Mouse (Mus musculus) CH12.LX (cell line): ENCODE data around the gene Awat1. TPM values are rescaled to one million over a fixed set of nuclear protein-coding genes. Genes with fewer than 3 reads are reported as not detected.

Experiments
- DNase-seq: peaks from one replicate; pipeline ENCODE4 v3.0.0-alpha.2; 2013; ENCODE audit errors: extremely low read depth
- H3K27ac ChIP-seq: 2 replicates; pipeline ENCODE4 v1.5.1; 2012; ENCODE audit warnings: low read depth, mild to moderate bottlenecking, control low read depth, moderate library complexity; ENCODE audit not compliant: insufficient read depth
- H3K27me3 ChIP-seq: replicated peaks from 2 replicates; pipeline ENCODE3; 2012; ENCODE audit warnings: inconsistent platforms
- H3K36me3 ChIP-seq, 2 experiments: replicated peaks in 1 of 2; 2 replicates each; pipeline versions ENCODE3 to v1.6.1; 2012; ENCODE audit warnings: inconsistent platforms in 1 of 2, low read length in 1 of 2, mild to moderate bottlenecking in 1 of 2, mixed read lengths in 1 of 2, moderate library complexity in 1 of 2; ENCODE audit not compliant: control insufficient read depth in 1 of 2, insufficient read depth in 1 of 2
- H3K4me1 ChIP-seq, 2 experiments: 2 replicates each; pipeline ENCODE4 v1.6.1; 2012; ENCODE audit warnings: inconsistent platforms in 1 of 2, moderate library complexity in 1 of 2; ENCODE audit not compliant: insufficient read depth in 2 of 2, control insufficient read depth in 1 of 2
- H3K4me2 ChIP-seq: 2 replicates; pipeline ENCODE4 v1.6.1; 2012; ENCODE audit warnings: low read depth, mild to moderate bottlenecking, control low read depth; ENCODE audit not compliant: poor library complexity, insufficient read depth, severe bottlenecking
- H3K4me3 ChIP-seq, 3 experiments: fragments of 150-350 bp in 1 of 3; sonication (generic) in 1 of 3; replicated peaks in 1 of 3; 2 replicates each; pipeline versions ENCODE3 to v1.5.1; 2011 to 2012; ENCODE audit warnings: low read depth in 2 of 3, low read length in 2 of 3, mild to moderate bottlenecking in 2 of 3, moderate library complexity in 2 of 3, control low read depth in 1 of 3, improper control_type of control experiment in 1 of 3, inconsistent platforms in 1 of 3, mixed read lengths in 1 of 3; ENCODE audit not compliant: poor library complexity in 1 of 3
- H3K79me2 ChIP-seq: replicated peaks from 2 replicates; pipeline ENCODE4 v1.6.1; 2012; ENCODE audit warnings: mild to moderate bottlenecking, moderate library complexity; ENCODE audit not compliant: control insufficient read depth, poor library complexity, insufficient read depth, severe bottlenecking; ENCODE audit errors: extremely low read depth
- H3K9ac ChIP-seq: 2 replicates; pipeline ENCODE4 v1.6.1; 2012; ENCODE audit warnings: low read depth, mild to moderate bottlenecking, control low read depth, moderate library complexity; ENCODE audit not compliant: insufficient read depth
- H3K9me3 ChIP-seq: replicated peaks from 2 replicates; pipeline ENCODE3; 2012; ENCODE audit warnings: low read length, inconsistent platforms, mixed read lengths
- BHLHE40 ChIP-seq: IDR thresholded peaks from 2 replicates; pipeline ENCODE4 v1.6.1; 2011; ENCODE audit warnings: mild to moderate bottlenecking, low read depth, low read length, improper control_type of control experiment
- CHD1 ChIP-seq: IDR thresholded peaks from 2 replicates; pipeline ENCODE4 v1.6.1; 2012; ENCODE audit warnings: low read depth, low read length, improper control_type of control experiment, inconsistent platforms
- CHD2 ChIP-seq: IDR thresholded peaks from 2 replicates; pipeline ENCODE4 v1.6.1; 2011; ENCODE audit warnings: low read length, improper control_type of control experiment
- CTCF ChIP-seq, 2 experiments: IDR thresholded peaks in 1 of 2; conservative IDR thresholded peaks in 1 of 2; 2 replicates each; pipeline ENCODE4 v1.5.1; 2011 to 2012; ENCODE audit warnings: low read depth in 2 of 2, low read length in 2 of 2, improper control_type of control experiment in 1 of 2, inconsistent platforms in 1 of 2, mild to moderate bottlenecking in 1 of 2, moderate library complexity in 1 of 2
- ETS1 ChIP-seq: conservative IDR thresholded peaks from 2 replicates; pipeline ENCODE4 v1.6.1; 2012; ENCODE audit warnings: low read depth, mild to moderate bottlenecking, inconsistent platforms, low read length, improper control_type of control experiment, moderate library complexity
- GABPA ChIP-seq: IDR thresholded peaks from 2 replicates; pipeline ENCODE4 v1.6.1; 2012; ENCODE audit warnings: low read depth, low read length, improper control_type of control experiment, inconsistent platforms; ENCODE audit not compliant: insufficient replicate concordance
- HCFC1 ChIP-seq: IDR thresholded peaks from 2 replicates; pipeline ENCODE4 v1.6.1; 2012; ENCODE audit warnings: low read depth, mild to moderate bottlenecking, inconsistent platforms, low read length, improper control_type of control experiment
- IRF4 ChIP-seq: IDR thresholded peaks from 2 replicates; pipeline ENCODE4 v1.6.1; 2014; ENCODE audit warnings: low read depth, mild to moderate bottlenecking, inconsistent platforms, low read length, improper control_type of control experiment
- JUN ChIP-seq: IDR thresholded peaks from 2 replicates; pipeline ENCODE4 v1.6.1; 2011; ENCODE audit warnings: low read depth, mild to moderate bottlenecking, low read length, improper control_type of control experiment, moderate library complexity; ENCODE audit not compliant: insufficient read depth
- KAT2A ChIP-seq: IDR thresholded peaks from 2 replicates; pipeline ENCODE4 v1.6.1; 2012; ENCODE audit warnings: low read length, improper control_type of control experiment, inconsistent platforms; ENCODE audit not compliant: insufficient replicate concordance
- MAFK ChIP-seq: IDR thresholded peaks from 2 replicates; pipeline ENCODE4 v1.6.1; 2011; ENCODE audit warnings: low read length, improper control_type of control experiment; ENCODE audit not compliant: insufficient replicate concordance
- MAX ChIP-seq: IDR thresholded peaks from 2 replicates; pipeline ENCODE4 v1.6.1; 2011; ENCODE audit warnings: low read length, improper control_type of control experiment
- MXI1 ChIP-seq: IDR thresholded peaks from 2 replicates; pipeline ENCODE4 v1.6.1; 2011; ENCODE audit warnings: mild to moderate bottlenecking, low read depth, low read length, improper control_type of control experiment
- MYC ChIP-seq: IDR thresholded peaks from 2 replicates; pipeline ENCODE4 v1.6.1; 2011; ENCODE audit warnings: low read depth, mild to moderate bottlenecking, improper control_type of control experiment, low read length
- PAX5 ChIP-seq: IDR thresholded peaks from 2 replicates; pipeline ENCODE4 v1.6.1; 2012; ENCODE audit warnings: low read length, inconsistent platforms, mixed read lengths
- POLR2AphosphoS2 ChIP-seq: IDR thresholded peaks from 2 replicates; pipeline ENCODE4 v1.6.1; 2011; ENCODE audit warnings: low read depth, low read length, improper control_type of control experiment
- RAD21 ChIP-seq: IDR thresholded peaks from 2 replicates; pipeline ENCODE4 v1.6.1; 2011; ENCODE audit warnings: low read depth, mild to moderate bottlenecking, low read length, improper control_type of control experiment, moderate library complexity
- RCOR1 ChIP-seq: conservative IDR thresholded peaks from 2 replicates; pipeline ENCODE4 v1.6.1; 2012; ENCODE audit warnings: low read depth, mild to moderate bottlenecking, inconsistent platforms, low read length, improper control_type of control experiment
- SMC3 ChIP-seq: IDR thresholded peaks from 2 replicates; pipeline ENCODE4 v1.6.1; 2011; ENCODE audit warnings: low read depth, low read length, improper control_type of control experiment
- USF2 ChIP-seq: conservative IDR thresholded peaks from 2 replicates; pipeline ENCODE4 v1.6.1; 2011; ENCODE audit warnings: low read depth, low read length, improper control_type of control experiment
- ZC3H11A ChIP-seq: IDR thresholded peaks from 2 replicates; pipeline ENCODE4 v1.6.1; 2012; ENCODE audit warnings: low read depth, mild to moderate bottlenecking, inconsistent platforms, low read length, improper control_type of control experiment
- ZKSCAN1 ChIP-seq: IDR thresholded peaks from 2 replicates; pipeline ENCODE4 v1.6.1; 2012; ENCODE audit warnings: low read depth, inconsistent platforms, low read length, improper control_type of control experiment, borderline replicate concordance
- ZMIZ1 ChIP-seq: IDR thresholded peaks from 2 replicates; pipeline ENCODE4 v1.6.1; 2012; ENCODE audit warnings: low read depth, mild to moderate bottlenecking, inconsistent platforms, low read length, improper control_type of control experiment
- dilution Hi-C: fragments of 300-500 bp; cut with MboI; formaldehyde crosslinking; loops from 2 replicates; pipeline ENCODE4 v1.14.3; 2020; ENCODE audit warnings: low sequenced_read_pairs; ENCODE audit not compliant: extremely low pct_unique_long_range_greater_than_20kb, extremely low pct_ligation_motif_present
- in situ Hi-C: fragments of 300-500 bp; cut with MboI; formaldehyde crosslinking; loops from 3 replicates; pipeline ENCODE4 v1.14.3; 2019; ENCODE audit warnings: low sequenced_read_pairs, low pct_ligation_motif_present, low pct_unique_long_range_greater_than_20kb, mixed read lengths
- polyA plus RNA-seq: library from polyadenylated mRNA; unstranded; fragments of >175 nt; gene quantifications from 2 replicates; pipeline ENCODE4 v1.2.1, GENCODE M21; 2012; ENCODE audit warnings: low read depth; ENCODE audit not compliant: insufficient read length
- total RNA-seq, 2 experiments: library from RNA; depleted of rRNA; stranded (reverse); fragments of 300-350 nt in 1 of 2; fragments of >200 nt in 1 of 2; gene quantifications; 2 replicates each; pipeline ENCODE4 v1.2.3; 2012 to 2014

Awat1 gene
- total and polyA plus RNA-seq, 3 experiments, result not detected

- peak; percentile 7 for DNase-seq
- H3K27ac ChIP-seq, result no peak overlapping the region
- in situ Hi-C loops (no loop called here), dilution Hi-C loops (no loop called here)
- TF ChIP-seq ZMIZ1 (no peak), MAFK (no peak), SMC3 (peak; percentile 45), ZKSCAN1 (no peak), PAX5 (no peak), CHD1 (no peak), USF2 (no peak), RAD21 (peak; percentile 49), JUN (no peak), ETS1 (no peak), MXI1 (no peak), BHLHE40 (no peak), IRF4 (no peak), CHD2 (no peak), MAX (no peak), RCOR1 (no peak), POLR2AphosphoS2 (no peak), KAT2A (no peak), GABPA (no peak), CTCF (conservative IDR thresholded peaks at IDR 0.05 in 1 of 2, IDR thresholded peaks at IDR 0.05 in 1 of 2; ENCODE audit: low read depth in 2 of 2, low read length in 2 of 2) (peak in 1 of 2 experiments; percentile 57; a peak in 2 of 4 replicates), MYC (no peak), ZC3H11A (no peak), HCFC1 (no peak)
- TF ChIP-seq, all 38 proteins: peak for 3
- H3K4me3 ChIP-seq, result no peak overlapping the region
- H3K9me3 ChIP-seq, result no peaks in the 10 kb centered on the region
- no peaks in the 10 kb centered on the region for H3K4me1 ChIP-seq
- H3K27me3 ChIP-seq, result no peaks in the 10 kb centered on the region
- H3K9ac ChIP-seq, result no peak overlapping the region
- no peak overlapping the region for H3K4me2 ChIP-seq
- H3K36me3 ChIP-seq, result no peaks in the 10 kb centered on the region
- H3K79me2 ChIP-seq, result no peaks in the 10 kb centered on the region
Measured at GRCm38 (mm10) chrX:100597439-100597838, 25.4 kb downstream of the Awat1 start.

GRCm38 (mm10) chrX:100599755-100600154 is 27.7 kb downstream of the Awat1 start:
- H3K36me3 ChIP-seq, result no peaks in the 10 kb centered on the region
- no peaks in the 10 kb centered on the region for H3K4me1 ChIP-seq
- no peaks in the 10 kb centered on the region for H3K9me3 ChIP-seq
- H3K79me2 ChIP-seq, result no peaks in the 10 kb centered on the region
- H3K27me3 ChIP-seq, result no peaks in the 10 kb centered on the region
- DNase-seq, result no peak
- H3K4me3 ChIP-seq, result no peak overlapping the region
- dilution Hi-C loops (no loop called here), in situ Hi-C loops (no loop called here)
- TF ChIP-seq MYC (no peak), MXI1 (no peak), ZC3H11A (no peak)
- TF ChIP-seq, all 38 proteins: peak for 0
- H3K9ac ChIP-seq, result no peak overlapping the region
- no peak overlapping the region for H3K4me2 ChIP-seq
- no peak overlapping the region for H3K27ac ChIP-seq
